Mouse (Mus musculus): ENCODE measurements at regions not wholly inside any gene's neighbourhood (a gene's known extent, or its start where the extent isn't known, plus 50 kb on each side); places are given as distances from the start of the nearest gene placed in this dataset.
"Not testable (repeated sequence)": the region's sequence is repeated elsewhere in the genome, so short reads cannot be mapped to it uniquely, and the experiment has no call there.

DNA sequence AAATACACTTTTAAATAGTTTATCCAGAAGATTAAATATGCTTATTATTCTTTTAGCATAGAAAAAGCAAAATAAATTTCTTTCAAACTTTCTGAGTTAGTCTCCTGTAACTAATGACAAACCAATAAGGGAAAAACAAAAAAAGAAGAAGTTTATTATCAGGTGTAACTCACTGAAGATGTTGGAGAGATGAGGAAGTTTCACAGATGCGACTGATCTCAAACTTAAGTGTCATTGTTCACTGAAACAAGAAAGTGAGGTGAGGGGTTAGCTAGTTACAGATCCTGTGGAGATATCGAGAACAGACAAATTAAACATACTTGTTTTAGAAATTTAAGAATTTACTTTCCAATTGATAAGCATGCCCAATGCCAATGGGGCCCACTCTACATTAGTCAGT lies 199.2 kb downstream of the Wdr20rt start:
- DNase-seq, result no peak

GRCm38 (mm10) chr12:65425440-65425839 lies 200.1 kb downstream of the Wdr20rt start:
- no peak for DNase-seq

- no peak for DNase-seq
Measured at GRCm38 (mm10) chr12:65426884-65427283, 201.6 kb downstream of the Wdr20rt start.

- no peak for DNase-seq
Measured at GRCm38 (mm10) chr12:65428214-65428981, 203.1 kb downstream of the Wdr20rt start.

- no peak for DNase-seq
Measured at GRCm38 (mm10) chr12:65450845-65451244, 225.5 kb downstream of the Wdr20rt start.

GRCm38 (mm10) chr12:65455683-65456082 lies 230.4 kb downstream of the Wdr20rt start:
- DNase-seq, result no peak

DNA sequence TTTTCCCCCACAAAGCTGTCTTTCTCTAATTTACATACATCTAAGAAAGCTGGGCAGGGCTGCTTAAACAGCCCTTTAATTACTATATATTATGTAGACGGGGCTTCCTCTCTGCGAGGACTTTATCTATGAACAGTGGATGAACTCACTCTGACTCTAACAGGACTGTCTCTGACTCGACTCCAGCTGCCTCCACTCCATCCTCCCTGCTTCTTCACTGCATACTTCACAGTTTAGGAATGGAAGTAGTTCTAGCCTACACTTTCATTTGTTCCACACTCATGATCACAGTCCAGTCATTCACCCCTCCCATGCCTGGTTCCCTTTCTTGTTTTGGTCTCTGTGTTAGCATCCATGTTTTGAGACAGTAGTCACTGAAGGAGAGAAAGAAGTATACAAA lies 231.6 kb downstream of the Wdr20rt start:
- no peak for DNase-seq

DNA sequence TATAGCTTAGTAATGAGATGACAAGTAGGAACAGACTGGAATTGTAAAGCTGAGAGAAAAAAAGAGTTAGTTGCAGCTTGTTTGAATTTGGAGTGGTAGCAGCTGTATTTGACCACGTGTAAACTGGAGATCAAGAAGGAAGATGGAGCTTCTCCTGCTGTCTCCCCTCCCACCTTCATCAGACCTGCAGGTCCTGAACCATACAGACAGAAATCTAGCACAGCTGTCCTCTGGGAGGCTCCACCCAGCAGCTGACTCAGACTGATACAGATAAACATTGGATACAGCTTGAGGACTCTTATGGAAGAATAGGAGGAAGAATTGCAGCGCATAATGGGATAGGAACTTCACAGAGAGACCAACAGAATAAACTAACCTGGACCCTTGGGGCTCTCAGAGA lies 238.9 kb downstream of the Wdr20rt start:
- no peak for DNase-seq

- not testable (repeated sequence) for DNase-seq
Measured at GRCm38 (mm10) chr12:65478674-65479073, 253.4 kb downstream of the Wdr20rt start.

DNA sequence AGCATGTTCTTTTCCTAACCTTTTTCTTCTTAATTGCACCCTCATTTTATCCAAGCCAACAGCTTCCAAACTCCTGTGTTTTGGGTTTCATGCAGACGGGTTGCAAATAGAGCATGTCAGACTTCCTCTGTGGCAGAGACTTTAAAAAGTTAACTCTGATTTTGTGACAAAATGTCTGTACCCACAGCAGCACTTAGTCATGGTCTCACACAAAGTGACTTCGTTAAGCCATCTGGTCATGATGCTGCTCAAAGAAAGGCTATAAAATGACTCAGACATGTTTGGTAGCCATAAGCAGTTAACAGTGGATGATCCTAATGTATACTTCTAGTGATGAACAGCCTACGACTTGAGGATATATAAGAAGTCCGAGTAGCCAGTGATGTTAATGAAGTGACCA lies 255.5 kb downstream of the Wdr20rt start:
- DNase-seq, result no peak

GRCm38 (mm10) chr12:65491092-65491491 lies 265.8 kb downstream of the Wdr20rt start:
- DNase-seq, result no peak

DNA sequence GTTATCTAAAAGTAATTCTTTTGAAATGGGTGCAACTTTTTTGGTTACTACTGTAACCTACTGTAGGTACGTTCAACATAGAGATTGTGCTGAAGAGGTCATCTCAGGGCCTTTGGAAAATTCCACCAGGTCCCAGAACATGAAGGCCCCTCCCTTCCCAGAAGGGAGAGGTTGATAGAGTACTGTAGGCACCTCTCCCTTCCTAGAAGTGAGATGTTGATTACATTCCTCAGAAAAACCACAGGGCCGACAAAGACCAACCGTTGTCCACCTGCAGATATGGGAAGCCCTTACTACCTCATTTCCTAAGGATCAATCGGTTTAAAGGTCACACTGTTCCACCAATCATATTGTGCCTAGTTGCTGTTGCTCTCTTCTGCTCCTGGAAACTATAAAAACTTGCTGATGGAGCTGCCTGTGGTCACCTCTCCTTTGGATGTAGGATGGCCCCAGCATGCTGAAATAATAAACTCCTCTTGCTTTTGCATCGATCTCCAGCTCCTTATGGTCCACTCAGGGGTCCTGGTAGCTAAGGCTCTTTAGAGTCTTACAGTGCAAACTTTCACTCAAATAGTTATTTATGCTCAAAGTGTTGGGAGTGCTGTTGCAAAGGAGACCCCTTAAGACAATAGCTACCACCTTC lies 269.2 kb downstream of the Wdr20rt start:
- DNase-seq, result no peak

- no peak for DNase-seq
Measured at GRCm38 (mm10) chr12:65496613-65497012, 271.3 kb downstream of the Wdr20rt start.

GRCm38 (mm10) chr12:65497602-65498001 lies 272.3 kb downstream of the Wdr20rt start:
- DNase-seq, result no peak

- no peak for DNase-seq
Measured at GRCm38 (mm10) chr12:65501459-65501858, 276.1 kb downstream of the Wdr20rt start.

GRCm38 (mm10) chr12:65502045-65502444 lies 276.7 kb downstream of the Wdr20rt start:
- DNase-seq, result no peak

DNA sequence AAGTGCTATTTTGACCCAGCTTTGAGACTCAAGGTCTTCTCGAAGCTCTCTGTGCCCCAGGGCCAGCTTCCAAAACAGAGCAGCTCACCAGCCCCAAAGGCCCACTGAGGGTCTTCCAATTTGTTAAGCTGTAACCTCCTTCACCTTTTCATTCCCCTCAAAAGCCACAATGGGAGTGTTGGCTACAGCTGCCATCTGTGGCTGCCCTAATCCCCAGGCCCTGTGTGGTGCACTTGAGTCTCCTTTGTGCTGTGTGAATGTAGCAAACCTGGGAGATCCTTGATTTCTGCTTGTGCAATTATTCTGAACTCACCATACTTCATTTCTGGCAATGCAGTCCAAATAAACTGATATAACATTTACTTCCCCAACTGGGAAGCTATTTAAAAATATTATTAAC lies 287.8 kb downstream of the Wdr20rt start:
- no peak for DNase-seq

- DNase-seq, result no peak
Measured at GRCm38 (mm10) chr12:65534142-65534690, 308.9 kb downstream of the Wdr20rt start.

DNA sequence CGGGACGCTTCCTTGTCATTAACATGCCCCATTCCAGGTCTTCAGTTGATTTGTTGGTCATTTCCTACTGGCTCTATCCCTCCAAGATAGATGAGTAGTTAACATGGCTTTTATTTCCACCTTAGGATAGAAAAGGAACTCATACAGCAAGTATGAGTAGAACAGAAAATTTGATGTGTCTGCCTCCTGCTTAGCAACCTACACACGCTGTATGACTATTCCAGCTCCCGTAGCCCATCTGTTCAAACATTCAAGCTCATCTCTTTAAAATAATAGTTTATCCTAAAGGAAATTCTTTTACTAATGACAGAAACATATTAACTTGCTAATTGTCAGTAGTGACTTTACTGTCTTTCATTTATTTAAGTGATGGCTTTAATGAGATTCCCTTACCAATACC lies 323.0 kb downstream of the Wdr20rt start:
- DNase-seq, result no peak

DNA sequence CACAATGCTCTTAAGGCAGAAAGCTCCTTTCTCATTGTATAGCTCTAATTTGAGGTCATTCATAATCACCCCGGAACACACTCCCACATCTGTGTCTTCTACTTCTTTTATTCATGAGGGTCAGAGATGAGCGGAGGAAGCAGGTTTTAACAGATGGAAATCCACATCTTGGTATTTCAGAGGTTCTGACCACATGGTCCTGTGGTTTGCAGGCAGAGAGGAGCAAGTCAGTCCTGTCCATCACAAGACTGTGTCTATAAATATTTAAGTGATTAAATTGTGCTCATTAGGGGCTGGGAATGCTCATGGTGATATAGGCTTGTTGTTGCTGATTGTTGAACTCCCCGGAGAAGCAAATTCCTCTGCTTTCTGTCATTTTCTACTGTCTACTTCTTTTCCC lies 326.9 kb downstream of the Wdr20rt start:
- no peak for DNase-seq

DNA sequence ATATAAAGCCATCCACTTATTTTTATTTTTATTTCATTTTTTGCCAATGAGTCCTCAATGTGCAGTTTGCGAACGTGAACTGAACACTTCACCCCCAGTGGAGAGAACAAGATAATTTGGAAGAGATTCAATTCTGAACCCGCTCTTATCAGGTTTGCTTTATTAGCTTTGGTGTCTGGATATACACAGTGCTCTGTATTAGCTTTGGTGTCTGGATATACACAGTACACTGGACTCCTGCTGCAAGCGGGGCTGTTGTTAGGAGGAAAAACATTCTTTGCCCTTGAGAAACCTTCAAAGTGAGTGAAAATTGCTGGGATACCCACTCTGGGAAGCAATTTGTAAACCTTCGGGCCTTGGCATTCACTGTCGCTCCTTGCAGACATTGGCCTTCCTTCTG lies 333.7 kb downstream of the Wdr20rt start:
- no peak for DNase-seq

DNA sequence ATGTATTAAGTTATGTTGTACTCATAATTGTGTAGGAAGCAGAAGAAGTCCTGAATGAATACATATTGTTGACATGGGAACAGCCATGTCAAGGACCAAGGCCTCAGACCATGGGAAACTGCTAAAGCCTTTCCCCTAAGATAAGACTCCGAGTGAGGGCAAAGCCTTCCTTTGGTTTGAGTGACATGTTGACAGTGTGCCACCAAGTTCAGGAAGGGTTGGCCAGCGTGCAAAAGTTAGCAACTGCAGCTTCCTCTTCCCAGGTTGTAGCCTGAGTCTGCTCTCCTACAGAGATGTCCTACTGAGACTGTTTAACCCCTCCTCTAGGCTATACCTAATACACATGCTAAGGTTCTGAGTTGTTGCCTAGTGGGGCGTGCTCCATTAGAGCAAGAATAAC lies 334.5 kb downstream of the Wdr20rt start:
- DNase-seq, result no peak

- DNase-seq, result no peak
Measured at GRCm38 (mm10) chr12:65571633-65572032, 346.3 kb downstream of the Wdr20rt start.

- no peak for DNase-seq
Measured at GRCm38 (mm10) chr12:65593559-65593958, 368.2 kb downstream of the Wdr20rt start.

Data from cerebellum, adult 9-11 months (tissue).